Mouse (Mus musculus) spleen, adult 12 weeks (tissue): Measurements from ENCODE around the gene Hist3h2ba.
A peak's percentile ranks its signal among the peaks of the same experiment; 100 is the strongest.

Experiments used
- DNase-seq: peaks from one replicate; pipeline ENCODE4 v3.0.0; 2022; ENCODE audit warnings: low spot score

The Hist3h2ba gene

GRCm38 (mm10) chr11:58964216-58964615, 15.5 kb downstream of the Hist3h2ba start:
- no peak for DNase-seq

- no peak for DNase-seq
Measured at GRCm38 (mm10) chr11:58965001-58965760, 16.5 kb downstream of the Hist3h2ba start.

- DNase-seq = no peak
Measured at GRCm38 (mm10) chr11:58967346-58967745, 18.6 kb downstream of the Hist3h2ba start.

- DNase-seq = no peak
Measured at GRCm38 (mm10) chr11:58968551-58968950, 19.8 kb downstream of the Hist3h2ba start.

- no peak for DNase-seq
Measured at GRCm38 (mm10) chr11:58969027-58969426, 20.3 kb downstream of the Hist3h2ba start.

GRCm38 (mm10) chr11:58969659-58970058, 20.9 kb downstream of the Hist3h2ba start:
- DNase-seq = no peak

GRCm38 (mm10) chr11:58970831-58971530, 22.3 kb downstream of the Hist3h2ba start:
- DNase-seq = no peak

GRCm38 (mm10) chr11:58971796-58972195, 23.1 kb downstream of the Hist3h2ba start:
- no peak for DNase-seq

GRCm38 (mm10) chr11:58974414-58974813, 25.7 kb downstream of the Hist3h2ba start:
- DNase-seq = no peak

- DNase-seq = peak; percentile 46
Measured at GRCm38 (mm10) chr11:58977150-58977549, 28.4 kb downstream of the Hist3h2ba start.

GRCm38 (mm10) chr11:58977607-58978026, 28.9 kb downstream of the Hist3h2ba start:
- peak; percentile 27 for DNase-seq

GRCm38 (mm10) chr11:58978027-58978705, 29.4 kb downstream of the Hist3h2ba start, which contains the start of gene Trim11:
Trim11 (plus strand) TSS chr11:58978093.
- DNase-seq = peak; percentile 52

- DNase-seq = no peak
Measured at GRCm38 (mm10) chr11:58978706-58979030, 29.9 kb downstream of the Hist3h2ba start.

- DNase-seq = no peak
Measured at GRCm38 (mm10) chr11:58979183-58979582, 30.5 kb downstream of the Hist3h2ba start.

- no peak for DNase-seq
Measured at GRCm38 (mm10) chr11:58979661-58980060, 30.9 kb downstream of the Hist3h2ba start.

- no peak for DNase-seq
Measured at GRCm38 (mm10) chr11:58980381-58980990, 31.8 kb downstream of the Hist3h2ba start.

- peak; percentile 51 for DNase-seq
Measured at GRCm38 (mm10) chr11:58981541-58982447, 33.1 kb downstream of the Hist3h2ba start.

GRCm38 (mm10) chr11:58982471-58983097, 33.9 kb downstream of the Hist3h2ba start:
- peak; percentile 39 for DNase-seq

GRCm38 (mm10) chr11:58983691-58984341, 35.1 kb downstream of the Hist3h2ba start:
- no peak for DNase-seq

GRCm38 (mm10) chr11:58984657-58985056, 35.9 kb downstream of the Hist3h2ba start:
- no peak for DNase-seq
